Mouse (Mus musculus) right cerebral cortex, postnatal 14 days (tissue): ENCODE data around the gene Sephs2.
A peak's percentile ranks its signal among the peaks of the same experiment; 100 is the strongest.
"Not testable (repeated sequence)": the region's sequence is repeated elsewhere in the genome, so short reads cannot be mapped to it uniquely, and the experiment has no call there.

Experiments
- DNase-seq: peaks from one replicate; pipeline ENCODE4 v3.0.0; 2022

Sephs2 gene

GRCm38 (mm10) chr7:127270666-127271065 is 3.2 kb downstream of the Sephs2 start:
- no peak for DNase-seq

- DNase-seq, result no peak
These were observed 3.6 kb downstream of the Sephs2 start for GRCm38 (mm10) chr7:127270256-127270655.

- DNase-seq, result no peak
These were observed 10.3 kb downstream of the Sephs2 start for GRCm38 (mm10) chr7:127263526-127263925.

- DNase-seq, result no peak
These were observed 11.5 kb downstream of the Sephs2 start for GRCm38 (mm10) chr7:127262218-127262961.

GRCm38 (mm10) chr7:127260309-127261111 is 13.3 kb downstream of the Sephs2 start, which contains the start of gene Dctpp1:
TSS of gene Dctpp1 (minus strand) at chr7:127260709.
- peak; percentile 95 for DNase-seq

- no peak for DNase-seq
These were observed 14.5 kb downstream of the Sephs2 start for GRCm38 (mm10) chr7:127259186-127259905.

- no peak for DNase-seq
These were observed 17.3 kb downstream of the Sephs2 start for GRCm38 (mm10) chr7:127256518-127256917.

- no peak for DNase-seq
These were observed 17.9 kb downstream of the Sephs2 start for GRCm38 (mm10) chr7:127255965-127256364.

GRCm38 (mm10) chr7:127255008-127255407 is 18.8 kb downstream of the Sephs2 start:
- no peak for DNase-seq

GRCm38 (mm10) chr7:127253821-127254769 is 19.8 kb downstream of the Sephs2 start:
- peak; percentile 97 for DNase-seq

GRCm38 (mm10) chr7:127253341-127253740 is 20.5 kb downstream of the Sephs2 start:
- no peak for DNase-seq

- no peak for DNase-seq
These were observed 21.4 kb downstream of the Sephs2 start for GRCm38 (mm10) chr7:127252414-127252813.

GRCm38 (mm10) chr7:127250511-127250910 is 23.3 kb downstream of the Sephs2 start:
- not testable (repeated sequence) for DNase-seq

- no peak for DNase-seq
These were observed 29.0 kb downstream of the Sephs2 start for GRCm38 (mm10) chr7:127244658-127245510.

GRCm38 (mm10) chr7:127243870-127244657 is 29.8 kb downstream of the Sephs2 start, which contains the start of gene Zfp771:
TSS of gene Zfp771 (plus strand) at chr7:127244274.
- peak; percentile 94 for DNase-seq

- DNase-seq, result no peak
These were observed 30.4 kb downstream of the Sephs2 start for GRCm38 (mm10) chr7:127243361-127243867.

GRCm38 (mm10) chr7:127234777-127235176 is 39.1 kb downstream of the Sephs2 start:
- no peak for DNase-seq

- no peak for DNase-seq
These were observed 40.1 kb downstream of the Sephs2 start for GRCm38 (mm10) chr7:127233765-127234164.

- DNase-seq, result no peak
These were observed 40.5 kb downstream of the Sephs2 start for GRCm38 (mm10) chr7:127233368-127233749.
